Mouse (Mus musculus): Measurements from ENCODE around the gene Ghrhr.

DNA sequence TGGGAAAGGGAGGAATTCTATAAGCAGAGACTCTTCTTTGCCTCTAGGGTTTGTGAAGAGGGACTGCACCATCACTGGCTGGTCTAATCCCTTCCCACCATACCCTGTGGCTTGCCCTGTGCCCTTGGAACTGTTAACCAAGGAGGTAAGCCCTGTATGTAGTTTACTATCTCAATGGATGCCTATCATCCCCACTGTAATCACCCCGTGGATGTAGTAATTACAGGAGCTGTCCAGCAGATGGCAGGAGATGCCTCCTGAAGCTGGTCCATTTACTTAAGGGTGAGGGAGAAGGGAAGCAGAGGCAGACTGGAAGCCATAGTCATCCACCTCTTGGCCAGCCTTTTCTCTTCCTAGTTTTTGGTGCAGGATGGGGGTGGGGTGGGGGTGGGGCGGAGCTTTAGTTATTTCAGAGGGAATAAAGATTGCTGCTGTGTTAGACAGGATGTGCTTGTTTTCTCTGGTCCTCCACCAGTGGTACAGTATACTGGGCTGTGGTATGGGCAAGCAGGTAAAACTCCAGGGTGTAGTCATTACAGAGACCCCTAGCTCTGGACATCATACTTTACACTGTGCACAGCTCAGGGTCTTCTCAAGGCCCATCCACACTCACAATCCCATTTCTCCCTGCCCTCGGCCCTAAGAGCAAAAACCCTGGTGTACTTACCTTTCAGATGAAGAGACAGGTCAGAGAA is 3.7 kb downstream of the Ghrhr start:
- TF ChIP-seq CTCF (IDR thresholded peaks at IDR 0.05; ENCODE audit: insufficient read depth, low read depth, low read length) (no peak), POLR2A (IDR thresholded peaks at IDR 0.05; ENCODE audit: insufficient read depth, low read depth, low read length) (no peak)
